Mouse (Mus musculus): Measurements from ENCODE around the gene Arpc4. TPM values are rescaled to one million over a fixed set of nuclear protein-coding genes. Genes with fewer than 3 reads are reported as not detected.
"Not testable (repeated sequence)": the region's sequence is repeated elsewhere in the genome, so short reads cannot be mapped to it uniquely, and the experiment has no call there.

Arpc4 gene
- polyA plus RNA-seq (2015; fragmentation: Nextera tagmentation; extraction: Ambion mirVana): 232 and 253 TPM in 2 replicates

GRCm38 (mm10) chr6:113377496-113378385, at the start of gene Arpc4, which contains the start of gene Tada3:
Gene Arpc4 (plus strand): TSS chr6:113378115.
Gene Tada3 (minus strand): TSS chr6:113377883.
- H3K4me2 ChIP-seq: peak within 1 kb of the TSS; percentile 85
- peak within 1 kb of the TSS; percentile 98 for H3K4me3 ChIP-seq
- peaks cover 34% of the 10 kb centered on the region for H3K36me3 ChIP-seq

DNA sequence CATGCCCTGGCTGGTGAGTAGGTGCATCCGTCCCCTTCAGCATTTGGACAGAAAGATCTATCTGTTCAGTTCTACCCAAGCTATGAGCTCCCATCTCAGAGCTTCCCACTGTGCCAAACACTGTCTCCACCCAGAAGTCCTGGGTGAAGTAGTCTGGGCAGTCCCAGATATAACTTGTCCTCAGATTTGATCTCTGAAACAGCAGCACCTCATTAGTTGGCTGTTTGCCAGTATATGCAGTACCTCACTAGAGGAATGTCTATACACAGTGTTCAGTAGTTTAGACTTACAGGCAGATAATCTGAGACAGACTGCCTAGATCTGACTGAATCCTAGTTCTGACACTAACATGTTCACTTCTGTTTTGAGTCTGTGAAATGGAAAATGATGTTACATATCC, 48.5 kb upstream of the Arpc4 start:
- WGBS: 94% methylated on average over 1 of the region's 1 CpGs

More at GRCm38 (mm10) chr6:113377496-113378385, at the start of gene Arpc4, which contains the start of gene Tada3:
- Histone ChIP-seq H3K4me1 (replicated peaks) (peaks cover 21% of the 10 kb centered on the region), H3K27me3 (no peaks in the 10 kb centered on the region), H3K9ac (peak within 1 kb of the TSS; percentile 92), H3K27ac (peak within 1 kb of the TSS; percentile 99), H3K9me3 (replicated peaks) (no peaks in the 10 kb centered on the region)
- peak; percentile 93 for ATAC-seq (replicated peaks; ENCODE audit: insufficient number of reproducible peaks, insufficient read depth, low FRiP score, low read depth)
- WGBS: under 1% methylated on average over 61 of the region's 61 CpGs

DNA sequence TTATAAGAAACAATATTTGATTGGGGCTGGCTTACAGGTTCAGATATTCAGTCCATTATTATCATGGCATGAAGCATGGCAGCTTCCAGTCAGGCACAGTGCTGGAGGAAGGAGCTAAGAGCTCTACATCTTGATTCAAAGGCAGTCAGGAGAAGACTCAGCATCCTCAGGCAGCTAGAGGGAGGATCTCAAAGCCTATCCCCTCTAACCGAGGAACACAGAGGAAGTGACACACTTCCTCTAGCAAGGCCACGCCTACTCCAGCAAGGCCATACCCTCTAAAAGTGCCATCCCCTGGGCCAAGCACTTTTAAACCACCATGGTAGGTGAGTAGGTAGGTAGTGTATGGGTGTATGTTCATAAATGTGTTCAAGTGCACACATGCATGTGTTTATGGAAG, 47.4 kb upstream of the Arpc4 start:
- WGBS: 50% methylated on average over 2 of the region's 2 CpGs
- no peak overlapping the region for H3K4me2 ChIP-seq
- H3K4me1 ChIP-seq (replicated peaks): peaks cover 23% of the 10 kb centered on the region
- no peak overlapping the region for H3K9ac ChIP-seq
- H3K27ac ChIP-seq: no peak overlapping the region
- H3K4me3 ChIP-seq: no peak overlapping the region
- H3K9me3 ChIP-seq (replicated peaks): no peaks in the 10 kb centered on the region
- no peaks in the 10 kb centered on the region for H3K27me3 ChIP-seq
- H3K36me3 ChIP-seq: peaks cover 17% of the 10 kb centered on the region
- ATAC-seq (replicated peaks; ENCODE audit: insufficient number of reproducible peaks, insufficient read depth, low FRiP score, low read depth): no peak

More for the DNA sequence above, 48.5 kb upstream of the Arpc4 start:
- no peak overlapping the region for H3K4me3 ChIP-seq
- no peaks in the 10 kb centered on the region for H3K9me3 ChIP-seq (replicated peaks)
- ATAC-seq (replicated peaks; ENCODE audit: insufficient number of reproducible peaks, insufficient read depth, low FRiP score, low read depth): no peak
- H3K9ac ChIP-seq: no peak overlapping the region
- peaks cover 7% of the 10 kb centered on the region for H3K36me3 ChIP-seq
- H3K4me2 ChIP-seq: no peak overlapping the region
- no peak overlapping the region for H3K27ac ChIP-seq
- peaks cover 25% of the 10 kb centered on the region for H3K4me1 ChIP-seq (replicated peaks)
- no peaks in the 10 kb centered on the region for H3K27me3 ChIP-seq

GRCm38 (mm10) chr6:113331721-113332120, 46.2 kb upstream of the Arpc4 start:
- 92% methylated on average over 11 of the region's 11 CpGs for WGBS
- no peak overlapping the region for H3K4me2 ChIP-seq
- no peak overlapping the region for H3K9ac ChIP-seq
- H3K4me3 ChIP-seq: no peak overlapping the region
- H3K27me3 ChIP-seq: no peaks in the 10 kb centered on the region
- H3K27ac ChIP-seq: no peak overlapping the region
- H3K9me3 ChIP-seq (replicated peaks): no peaks in the 10 kb centered on the region
- ATAC-seq (replicated peaks; ENCODE audit: insufficient number of reproducible peaks, insufficient read depth, low FRiP score, low read depth): no peak
- H3K36me3 ChIP-seq: peaks cover 27% of the 10 kb centered on the region
- peaks cover 19% of the 10 kb centered on the region for H3K4me1 ChIP-seq (replicated peaks)

DNA sequence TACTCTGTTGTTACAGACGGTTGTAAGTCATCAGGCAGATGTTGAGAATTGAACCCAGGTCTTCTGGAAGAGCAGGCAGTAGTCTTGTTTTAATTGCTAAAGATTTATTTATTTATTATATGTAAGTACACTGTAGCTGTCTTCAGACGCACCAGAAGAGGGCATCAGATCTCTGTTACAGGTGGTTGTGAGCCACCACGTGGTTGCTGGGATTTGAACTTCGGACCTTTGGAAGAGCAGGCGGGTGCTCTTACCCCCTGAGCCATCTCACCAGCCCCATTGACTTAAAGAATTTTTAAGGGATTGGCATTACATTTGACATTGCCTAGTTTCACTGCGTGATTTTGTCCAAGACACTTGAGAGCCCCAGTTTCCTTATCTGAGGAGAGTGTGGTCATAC, 45.2 kb upstream of the Arpc4 start:
- Histone ChIP-seq H3K36me3 (peaks cover 29% of the 10 kb centered on the region), H3K27ac (peak overlapping the region; percentile 78)

GRCm38 (mm10) chr6:113333137-113333950, 44.6 kb upstream of the Arpc4 start:
- no peak overlapping the region for H3K4me3 ChIP-seq
- H3K9me3 ChIP-seq (replicated peaks): no peaks in the 10 kb centered on the region
- H3K36me3 ChIP-seq: peaks cover 35% of the 10 kb centered on the region
- 42% methylated on average over 14 of the region's 14 CpGs for WGBS
- no peaks in the 10 kb centered on the region for H3K27me3 ChIP-seq
- no peak overlapping the region for H3K9ac ChIP-seq
- ATAC-seq (replicated peaks; ENCODE audit: insufficient number of reproducible peaks, insufficient read depth, low FRiP score, low read depth): peak; percentile 49
- peak overlapping the region; percentile 47 for H3K4me2 ChIP-seq
- H3K27ac ChIP-seq: peak overlapping the region; percentile 78
- peaks cover 25% of the 10 kb centered on the region for H3K4me1 ChIP-seq (replicated peaks)

More for the DNA sequence above, 45.2 kb upstream of the Arpc4 start:
- H3K4me2 ChIP-seq: peak overlapping the region; percentile 47
- ATAC-seq (replicated peaks; ENCODE audit: insufficient number of reproducible peaks, insufficient read depth, low FRiP score, low read depth); H3K9me3 ChIP-seq (replicated peaks); H3K9ac ChIP-seq; H3K4me3 ChIP-seq; H3K27me3 ChIP-seq: not testable (repeated sequence)
- H3K4me1 ChIP-seq (replicated peaks): peaks cover 26% of the 10 kb centered on the region
- 80% methylated on average over 6 of the region's 6 CpGs for WGBS

DNA sequence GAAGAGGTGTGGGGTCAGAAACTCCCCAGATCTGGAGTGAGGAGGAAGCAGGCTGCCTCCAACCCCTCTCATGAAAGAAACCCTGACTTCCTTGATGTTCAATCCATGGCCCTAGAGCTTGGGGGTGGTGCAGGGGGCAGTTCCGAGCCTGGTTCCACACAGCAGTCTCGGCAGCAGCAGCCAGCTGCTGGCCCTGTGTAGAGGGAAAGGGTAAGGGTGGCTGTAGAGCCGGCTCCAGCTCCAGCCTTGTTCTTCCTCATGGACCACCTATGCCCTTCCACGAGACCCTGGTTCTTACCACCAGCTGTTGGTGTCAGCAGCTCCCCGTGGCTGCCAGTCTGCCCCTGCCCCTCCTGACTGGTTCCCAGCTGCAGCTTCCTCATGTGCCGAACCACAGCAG, 43.7 kb upstream of the Arpc4 start:
- Histone ChIP-seq H3K4me1 (replicated peaks) (peaks cover 24% of the 10 kb centered on the region), H3K9ac (no peak overlapping the region), H3K27me3 (no peaks in the 10 kb centered on the region), H3K27ac (0 out of 2 replicates have a peak overlapping the region, but pooled peaks have one; percentile 9), H3K36me3 (peaks cover 44% of the 10 kb centered on the region), H3K4me2 (no peak overlapping the region), H3K9me3 (replicated peaks) (no peaks in the 10 kb centered on the region), H3K4me3 (no peak overlapping the region)
- 79% methylated on average over 6 of the region's 6 CpGs for WGBS
- ATAC-seq (replicated peaks; ENCODE audit: insufficient number of reproducible peaks, insufficient read depth, low FRiP score, low read depth): no peak

GRCm38 (mm10) chr6:113336852-113337620, 40.9 kb upstream of the Arpc4 start:
- peak overlapping the region; percentile 56 for H3K27ac ChIP-seq
- no peak for ATAC-seq (replicated peaks; ENCODE audit: insufficient number of reproducible peaks, insufficient read depth, low FRiP score, low read depth)

GRCm38 (mm10) chr6:113341574-113341973, 36.3 kb upstream of the Arpc4 start:
- H3K4me1 ChIP-seq (replicated peaks): peaks cover 40% of the 10 kb centered on the region
- no peaks in the 10 kb centered on the region for H3K27me3 ChIP-seq
- peak overlapping the region; percentile 7; the same call in 1 of the 2 replicates for H3K9ac ChIP-seq
- no peak for ATAC-seq (replicated peaks; ENCODE audit: insufficient number of reproducible peaks, insufficient read depth, low FRiP score, low read depth)
- H3K4me3 ChIP-seq: no peak overlapping the region
- WGBS: 71% methylated on average over 6 of the region's 6 CpGs
- H3K27ac ChIP-seq: 0 out of 2 replicates have a peak overlapping the region, but pooled peaks have one; percentile 11
- no peaks in the 10 kb centered on the region for H3K9me3 ChIP-seq (replicated peaks)
- peak overlapping the region; percentile 21; the same call in 1 of the 2 replicates for H3K4me2 ChIP-seq
- peaks cover 27% of the 10 kb centered on the region; the same call in 1 of the 2 replicates for H3K36me3 ChIP-seq

More at GRCm38 (mm10) chr6:113336852-113337620, 40.9 kb upstream of the Arpc4 start:
- peaks cover 54% of the 10 kb centered on the region for H3K36me3 ChIP-seq
- no peaks in the 10 kb centered on the region for H3K27me3 ChIP-seq
- H3K9me3 ChIP-seq (replicated peaks): no peaks in the 10 kb centered on the region
- WGBS: 38% methylated on average over 8 of the region's 8 CpGs
- H3K9ac ChIP-seq: peak overlapping the region; percentile 10; the same call in 1 of the 2 replicates
- peaks cover 30% of the 10 kb centered on the region for H3K4me1 ChIP-seq (replicated peaks)
- H3K4me3 ChIP-seq: no peak overlapping the region
- H3K4me2 ChIP-seq: no peak overlapping the region

DNA sequence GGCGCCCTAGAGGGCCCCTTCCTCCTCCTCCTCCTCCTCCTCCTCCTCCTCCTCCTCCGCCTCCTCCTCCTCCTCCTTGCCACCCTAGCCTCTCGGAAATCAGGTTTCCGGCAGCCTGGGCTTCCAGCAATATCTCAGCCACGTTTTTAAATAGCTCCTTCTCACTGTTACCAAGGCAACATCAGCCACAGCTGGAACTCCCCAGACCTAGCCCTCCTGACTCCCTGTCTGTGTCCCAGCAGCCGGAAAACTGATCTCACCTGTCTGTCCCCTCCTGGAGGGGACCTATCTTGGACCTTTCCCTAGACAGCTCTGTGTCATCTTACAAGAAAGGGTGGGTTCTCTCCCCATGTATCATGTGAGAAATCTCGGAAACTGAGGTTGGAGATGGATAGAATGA, 35.6 kb upstream of the Arpc4 start:
- Histone ChIP-seq H3K4me1 (replicated peaks) (peaks cover 35% of the 10 kb centered on the region), H3K4me2 (peak overlapping the region; percentile 80), H3K9ac (no peak overlapping the region; the same call in 1 of the 2 replicates), H3K36me3 (peaks cover 27% of the 10 kb centered on the region; the same call in 1 of the 2 replicates), H3K4me3 (peak overlapping the region; percentile 73), H3K27ac (peak overlapping the region; percentile 82), H3K27me3 (no peaks in the 10 kb centered on the region), H3K9me3 (replicated peaks) (no peaks in the 10 kb centered on the region)
- WGBS: 20% methylated on average over 6 of the region's 7 CpGs
- no peak for ATAC-seq (replicated peaks; ENCODE audit: insufficient number of reproducible peaks, insufficient read depth, low FRiP score, low read depth)
